ENCODE assay signal across 9 mouse cellular contexts in genomic region chrX:101299473-101300426, GRCm38 (mm10). TPM values are rescaled to one million over a fixed set of nuclear protein-coding genes. Genes with fewer than 3 reads are reported as not detected.
DNase-seq lines count a peak whose midpoint lies in the region; ATAC-seq lines count a peak whose summit lies in the region.
"Had no signal": no experiment of that assay in that cellular context is flagged by ENCODE, and none has a peak within 500 bp of the region (broad histone marks: within the 10 kb centered on the region; RNA-seq: fewer than 3 reads in every experiment).

No protein-coding gene starts in this region.

- DNase-seq in kidney, postnatal 25 days: no peak
- DNase-seq in embryo, embryonic 10.5 days (ENCODE audit: low spot score): peak; percentile 53
- peak; percentile 42 for DNase-seq in hindbrain, embryonic 14.5 days (ENCODE audit: low spot score)
- DNase-seq in neural tube, embryonic 10.5 days (ENCODE audit: extremely low spot score, low spot score): peak; percentile 27
- no peak for DNase-seq in gastrocnemius, postnatal 4 days (ENCODE audit: low spot score in 2 of 2)
- DNase-seq in adipocyte (ENCODE audit: low spot score): no peak

- peak overlapping the region; percentile 29 for H3K4me3 ChIP-seq in kidney, embryonic 14.5 days (ENCODE audit: low read length)
- peak overlapping the region; percentile 62 for H3K4me3 ChIP-seq in hindbrain, embryonic 14.5 days (replicated peaks; ENCODE audit: low read length)

- peak overlapping the region; percentile 39 for H3K4me2 ChIP-seq in kidney, embryonic 14.5 days (replicated peaks; ENCODE audit: low read depth, low read length)
- peak overlapping the region; percentile 60 for H3K4me2 ChIP-seq in hindbrain, embryonic 14.5 days (replicated peaks)

- no peaks in the 10 kb centered on the region; the same call in 1 of the 2 replicates for H3K27me3 ChIP-seq in kidney, embryonic 14.5 days (ENCODE audit: control insufficient read depth, insufficient read depth, low read length)
- no peaks in the 10 kb centered on the region; the same call in 1 of the 2 replicates for H3K27me3 ChIP-seq in hindbrain, embryonic 14.5 days (ENCODE audit: control insufficient read depth, insufficient read depth, low read length)

- no peaks in the 10 kb centered on the region for H3K9me3 ChIP-seq in kidney, embryonic 14.5 days (ENCODE audit: control insufficient read depth, low read length)
- no peaks in the 10 kb centered on the region for H3K9me3 ChIP-seq in hindbrain, embryonic 14.5 days (ENCODE audit: control insufficient read depth, low read length)

- H3K27ac ChIP-seq in kidney, embryonic 14.5 days (ENCODE audit: low read depth, low read length): no peak overlapping the region
- H3K27ac ChIP-seq in hindbrain, embryonic 14.5 days: peak overlapping the region; percentile 87

- ATAC-seq in kidney, embryonic 14.5 days (ENCODE audit: low FRiP score, low TSS enrichment): peak; percentile 53; the same call in 1 of the 2 replicates
- peak; percentile 81 for ATAC-seq in hindbrain, embryonic 14.5 days (ENCODE audit: low FRiP score)
- no peak for ATAC-seq in granulocyte monocyte progenitor cell, adult 5-6 weeks (replicated peaks; ENCODE audit: poor library complexity, severe bottlenecking)

- no peaks in the 10 kb centered on the region for H3K4me1 ChIP-seq in kidney, embryonic 14.5 days (ENCODE audit: control insufficient read depth, insufficient read depth, low read length)
- H3K4me1 ChIP-seq in hindbrain, embryonic 14.5 days (replicated peaks; ENCODE audit: control insufficient read depth, insufficient read depth, low read length): peaks cover 35% of the 10 kb centered on the region

- peaks cover 12% of the 10 kb centered on the region; the same call in 1 of the 2 replicates for H3K36me3 ChIP-seq in kidney, embryonic 14.5 days (ENCODE audit: control insufficient read depth, insufficient read depth, low read length)
- peaks cover 34% of the 10 kb centered on the region for H3K36me3 ChIP-seq in hindbrain, embryonic 14.5 days (replicated peaks; ENCODE audit: control insufficient read depth, insufficient read depth)

- peak overlapping the region; percentile 45; the same call in 1 of the 2 replicates for H3K9ac ChIP-seq in kidney, embryonic 14.5 days (ENCODE audit: low read depth, low read length)
- H3K9ac ChIP-seq in hindbrain, embryonic 14.5 days: peak overlapping the region; percentile 71

- 22% methylated on average over 13 of the region's 13 CpGs for WGBS in kidney, embryonic 14.5 days
- WGBS in hindbrain, embryonic 14.5 days: 13% methylated on average over 10 of the region's 13 CpGs

RNA-seq across cellular contexts. Expression of gene Nlgn3, which starts 0.8 kb away (rescaled TPM):
- polyA plus RNA-seq in kidney, embryonic 14.5 days (2014; fragmentation: Nextera tagmentation; extraction: Ambion mirVana): 3.7 and 7.8 TPM in 2 replicates
- 95.9 and 116 TPM in 2 replicates for polyA plus RNA-seq in hindbrain, embryonic 14.5 days (2014; fragmentation: Nextera tagmentation; extraction: Ambion mirVana)
- 1 to 10 TPM; 2.1 to 2.2 TPM for total RNA-seq in gastrocnemius, postnatal 4 days (2021)
- not detected in 2 replicates for total RNA-seq in granulocyte monocyte progenitor cell, adult 5-6 weeks (2014; fragmentation: Nextera tagmentation)
- total RNA-seq in granulocyte monocyte progenitor cell, adult 5-6 weeks (2017): not detected in 2 replicates
- total RNA-seq: hematopoietic stem cell, adult 5-6 weeks had no signal

RNA-seq across cellular contexts. Expression of gene Med12, which starts 25.9 kb away (rescaled TPM):
- polyA plus RNA-seq in kidney, embryonic 14.5 days (2014; fragmentation: Nextera tagmentation; extraction: Ambion mirVana): 42.0 and 51.5 TPM in 2 replicates
- polyA plus RNA-seq in hindbrain, embryonic 14.5 days (2014; fragmentation: Nextera tagmentation; extraction: Ambion mirVana): 28.0 and 33.9 TPM in 2 replicates
- total RNA-seq in gastrocnemius, postnatal 4 days (2021): 10 to 100 TPM; 33.5 to 35.0 TPM
- 55.4 and 65.2 TPM in 2 replicates for total RNA-seq in granulocyte monocyte progenitor cell, adult 5-6 weeks (2014; fragmentation: Nextera tagmentation)
- total RNA-seq in granulocyte monocyte progenitor cell, adult 5-6 weeks (2017): 35.2 and 40.1 TPM in 2 replicates

RNA-seq across cellular contexts. Expression of gene Gm20489, which starts 30.9 kb away (rescaled TPM):
- not detected in 2 replicates for polyA plus RNA-seq in kidney, embryonic 14.5 days (2014; fragmentation: Nextera tagmentation; extraction: Ambion mirVana)
- polyA plus RNA-seq in hindbrain, embryonic 14.5 days (2014; fragmentation: Nextera tagmentation; extraction: Ambion mirVana): not detected in 2 replicates
- total RNA-seq in gastrocnemius, postnatal 4 days (2021): not detected
- total RNA-seq in granulocyte monocyte progenitor cell, adult 5-6 weeks (2014; fragmentation: Nextera tagmentation): not detected in 2 replicates
- not detected in 2 replicates for total RNA-seq in granulocyte monocyte progenitor cell, adult 5-6 weeks (2017)
- total RNA-seq: hematopoietic stem cell, adult 5-6 weeks had no signal

RNA-seq across cellular contexts. Expression of gene Il2rg, which starts 31.7 kb away (rescaled TPM):
- polyA plus RNA-seq in kidney, embryonic 14.5 days (2014; fragmentation: Nextera tagmentation; extraction: Ambion mirVana): 18.8 and 19.5 TPM in 2 replicates
- 4.9 and 7.6 TPM in 2 replicates for polyA plus RNA-seq in hindbrain, embryonic 14.5 days (2014; fragmentation: Nextera tagmentation; extraction: Ambion mirVana)
- 1 to 10 TPM; 7.2 to 9.6 TPM for total RNA-seq in gastrocnemius, postnatal 4 days (2021)
- 21.7 and 33.1 TPM in 2 replicates for total RNA-seq in granulocyte monocyte progenitor cell, adult 5-6 weeks (2014; fragmentation: Nextera tagmentation)
- total RNA-seq in granulocyte monocyte progenitor cell, adult 5-6 weeks (2017): 20.2 and 23.4 TPM in 2 replicates

RNA-seq across cellular contexts. Expression of gene Gm614, which starts 36.0 kb away (rescaled TPM):
- 0.30 TPM in 1 of 2 replicates, not detected in the other for polyA plus RNA-seq in kidney, embryonic 14.5 days (2014; fragmentation: Nextera tagmentation; extraction: Ambion mirVana)
- polyA plus RNA-seq in hindbrain, embryonic 14.5 days (2014; fragmentation: Nextera tagmentation; extraction: Ambion mirVana): not detected in 2 replicates
- total RNA-seq in gastrocnemius, postnatal 4 days (2021): under 1 TPM in 1 of 2 experiments, not detected in 1; 0.52 TPM
- total RNA-seq in granulocyte monocyte progenitor cell, adult 5-6 weeks (2014; fragmentation: Nextera tagmentation): not detected in 2 replicates
- not detected in 2 replicates for total RNA-seq in granulocyte monocyte progenitor cell, adult 5-6 weeks (2017)
- total RNA-seq: hematopoietic stem cell, adult 5-6 weeks had no signal

Comparison
In these comparisons a context has a peak if more than half of its experiments do, and no peak if none do; other contexts are left out.
1. DNase-seq: peak in embryo, embryonic 10.5 days (single experiment), hindbrain, embryonic 14.5 days (single experiment) and neural tube, embryonic 10.5 days (single experiment); none in kidney, postnatal 25 days (0 of 2), gastrocnemius, postnatal 4 days (0 of 2) and adipocyte (single experiment).